Mouse (Mus musculus) embryonic fibroblast, embryonic 13.5 days (primary cell): ENCODE data around the gene Kcnip3. TPM values are rescaled to one million over a fixed set of nuclear protein-coding genes. Genes with fewer than 3 reads are reported as not detected.
A peak's percentile ranks its signal among the peaks of the same experiment; 100 is the strongest.

ENCODE experiments used
- H3K27ac ChIP-seq: 2 replicates; pipeline ENCODE4 v1.5.1; 2012; ENCODE audit warnings: low read length, control low read depth, inconsistent platforms; ENCODE audit not compliant: insufficient read depth
- H3K4me1 ChIP-seq: 2 replicates; pipeline ENCODE4 v1.6.1; 2011; ENCODE audit warnings: low read length; ENCODE audit not compliant: control insufficient read depth, insufficient read depth
- H3K4me3 ChIP-seq: 2 replicates; pipeline ENCODE4 v1.5.1; 2011; ENCODE audit warnings: mild to moderate bottlenecking, control low read depth, low read length; ENCODE audit not compliant: insufficient read depth
- CTCF ChIP-seq: IDR thresholded peaks from 2 replicates; pipeline ENCODE4 v1.5.1; 2011; ENCODE audit warnings: mild to moderate bottlenecking, control low read depth, low read length, moderate library complexity, borderline replicate concordance; ENCODE audit not compliant: insufficient read depth
- POLR2A ChIP-seq: IDR thresholded peaks from 2 replicates; pipeline ENCODE4 v1.6.1; 2011; ENCODE audit warnings: low read depth, mild to moderate bottlenecking, control low read depth, low read length, moderate library complexity
- polyA plus RNA-seq: library from polyadenylated mRNA; stranded (reverse); fragments of >200 nt; gene quantifications from 2 replicates; pipeline ENCODE4 v1.2.4, GENCODE M21; 2011; ENCODE audit warnings: low read depth; ENCODE audit not compliant: missing spikeins, insufficient read length

The Kcnip3 gene
- polyA plus RNA-seq, 1 experiment = 2.1 TPM

- TF ChIP-seq POLR2A = no peak
- TF ChIP-seq CTCF = no peak
- Histone ChIP-seq H3K4me3 (no peak overlapping the region), H3K4me1 (no peaks in the 10 kb centered on the region), H3K27ac (no peak overlapping the region)
These were observed 3.1 kb downstream of the Kcnip3 start for GRCm38 (mm10) chr2:127518831-127519230.

DNA sequence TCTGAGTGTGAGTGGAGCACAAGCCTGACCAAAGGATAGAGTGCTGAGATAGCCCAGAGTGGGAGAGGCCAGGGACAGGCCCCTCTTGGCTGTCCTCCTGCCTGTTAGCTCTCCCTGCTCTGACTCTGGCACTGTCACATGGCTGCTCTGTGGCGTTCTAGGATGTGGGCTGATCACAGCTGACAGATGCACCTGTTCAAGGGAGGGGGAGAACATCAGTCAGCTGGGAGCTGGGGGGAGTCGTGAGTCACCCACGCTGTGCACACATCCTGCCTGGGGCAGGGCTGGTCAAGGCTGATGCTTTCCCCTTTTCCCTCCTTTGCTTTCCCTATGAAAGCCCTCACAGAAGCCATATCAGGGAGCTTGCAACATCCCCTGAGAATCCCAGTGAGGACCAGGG lies 3.6 kb downstream of the Kcnip3 start:
- TF ChIP-seq CTCF (no peak), POLR2A (no peak)
- Histone ChIP-seq H3K27ac (no peak overlapping the region), H3K4me1 (no peaks in the 10 kb centered on the region), H3K4me3 (no peak overlapping the region)

DNA sequence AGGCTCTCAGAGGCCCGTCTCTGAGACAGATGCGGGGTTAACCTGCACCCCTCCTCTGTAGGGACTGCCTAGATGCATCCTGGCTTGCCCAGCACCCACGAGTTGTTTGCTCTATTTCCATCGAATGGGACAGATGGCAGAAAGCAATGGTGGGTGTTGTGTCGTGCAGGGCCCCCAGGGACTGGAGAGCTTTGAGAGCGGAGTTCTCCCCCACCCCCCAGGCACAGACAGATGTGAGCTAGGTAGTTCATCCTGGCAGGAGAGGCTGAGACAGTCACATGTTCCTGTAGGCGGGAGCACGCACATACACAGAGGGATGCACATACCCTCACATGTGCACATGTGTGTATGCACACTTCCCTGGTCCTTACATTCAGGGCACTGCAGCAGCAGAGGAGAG lies 4.8 kb downstream of the Kcnip3 start:
- TF ChIP-seq CTCF = no peak
- no peak for TF ChIP-seq POLR2A
- Histone ChIP-seq H3K27ac (no peak overlapping the region), H3K4me1 (no peaks in the 10 kb centered on the region), H3K4me3 (no peak overlapping the region)

DNA sequence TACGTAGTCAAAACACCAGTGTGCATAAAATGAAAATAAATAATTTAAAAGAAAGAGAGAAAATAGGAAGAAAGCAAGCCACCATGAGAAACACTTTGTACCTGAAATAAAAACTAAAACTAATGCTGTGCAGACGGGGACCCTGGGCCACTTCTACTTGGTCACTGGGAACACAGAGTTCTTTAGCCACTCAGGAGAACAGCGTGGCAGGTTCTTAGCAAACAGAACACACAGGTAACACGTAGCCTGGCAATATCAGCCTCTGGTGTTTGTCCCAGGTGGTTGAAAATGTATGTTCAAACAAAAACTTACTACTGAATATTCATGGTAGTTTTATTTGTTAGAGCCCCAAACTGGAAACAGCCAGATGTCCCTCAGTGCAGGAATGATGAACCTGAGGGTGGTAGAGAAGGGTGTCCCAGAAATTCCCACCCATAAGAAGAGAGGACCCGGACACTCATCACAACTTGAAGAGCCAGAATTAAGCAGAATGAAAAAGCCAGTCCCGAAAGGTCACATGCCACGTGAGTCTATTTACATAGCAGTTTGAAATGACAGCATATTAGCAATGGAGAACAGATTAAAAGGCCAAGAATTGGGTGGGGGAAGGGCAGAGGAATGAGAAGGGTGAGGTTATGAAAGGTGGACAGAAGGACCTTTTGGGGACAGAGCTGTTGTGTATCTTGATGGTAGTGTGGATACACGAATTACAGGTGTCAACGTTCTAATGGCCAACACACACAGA lies 7.3 kb downstream of the Kcnip3 start:
- TF ChIP-seq CTCF (no peak), POLR2A (no peak)
- Histone ChIP-seq H3K4me1 (no peaks in the 10 kb centered on the region), H3K4me3 (no peak overlapping the region), H3K27ac (no peak overlapping the region)

DNA sequence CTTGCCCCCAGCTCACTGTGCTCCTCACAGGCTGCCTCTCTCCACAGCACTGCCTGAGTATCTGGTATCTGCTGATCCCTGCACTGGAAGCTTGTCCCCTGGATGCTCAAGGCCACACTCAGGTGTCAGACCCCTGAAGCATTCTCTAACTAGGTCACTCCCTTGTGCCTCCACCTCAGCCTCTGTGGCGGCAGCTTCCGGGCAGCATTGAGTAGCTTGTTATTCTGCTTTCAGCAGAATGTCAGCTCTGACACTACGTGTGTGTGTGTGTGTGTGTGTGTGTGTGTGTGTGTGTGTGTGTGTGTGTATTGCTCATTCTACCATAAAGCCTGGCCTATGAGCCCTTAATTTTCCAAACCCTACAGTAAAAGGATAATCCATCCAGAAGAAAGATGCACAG lies 8.7 kb downstream of the Kcnip3 start:
- no peak overlapping the region for H3K27ac ChIP-seq
- TF ChIP-seq CTCF = no peak
- no peak for TF ChIP-seq POLR2A
- H3K4me1 ChIP-seq = no peaks in the 10 kb centered on the region
- H3K4me3 ChIP-seq = no peak overlapping the region

DNA sequence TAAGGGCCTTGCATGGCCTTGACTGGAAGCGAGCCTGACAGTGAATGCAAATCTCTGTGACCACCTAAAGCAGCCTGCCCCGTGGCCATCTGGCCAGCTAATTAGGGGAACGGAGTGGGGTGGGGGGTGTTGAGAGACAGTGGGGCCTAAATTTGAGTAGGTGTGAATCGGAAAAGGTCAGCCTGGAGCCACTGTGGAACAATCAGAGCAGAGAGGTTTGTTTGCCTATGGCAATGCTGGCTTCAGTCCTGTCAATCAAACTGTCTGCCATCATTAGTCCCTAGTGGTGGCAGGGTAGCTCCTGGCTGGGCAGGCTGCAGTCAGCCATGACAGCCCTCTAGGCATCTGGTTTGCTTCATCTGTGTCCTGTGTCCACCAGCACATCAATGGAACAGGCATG lies 10.5 kb downstream of the Kcnip3 start:
- no peak overlapping the region for H3K4me3 ChIP-seq
- TF ChIP-seq POLR2A (no peak), CTCF (no peak)
- no peaks in the 10 kb centered on the region for H3K4me1 ChIP-seq
- no peak overlapping the region for H3K27ac ChIP-seq

DNA sequence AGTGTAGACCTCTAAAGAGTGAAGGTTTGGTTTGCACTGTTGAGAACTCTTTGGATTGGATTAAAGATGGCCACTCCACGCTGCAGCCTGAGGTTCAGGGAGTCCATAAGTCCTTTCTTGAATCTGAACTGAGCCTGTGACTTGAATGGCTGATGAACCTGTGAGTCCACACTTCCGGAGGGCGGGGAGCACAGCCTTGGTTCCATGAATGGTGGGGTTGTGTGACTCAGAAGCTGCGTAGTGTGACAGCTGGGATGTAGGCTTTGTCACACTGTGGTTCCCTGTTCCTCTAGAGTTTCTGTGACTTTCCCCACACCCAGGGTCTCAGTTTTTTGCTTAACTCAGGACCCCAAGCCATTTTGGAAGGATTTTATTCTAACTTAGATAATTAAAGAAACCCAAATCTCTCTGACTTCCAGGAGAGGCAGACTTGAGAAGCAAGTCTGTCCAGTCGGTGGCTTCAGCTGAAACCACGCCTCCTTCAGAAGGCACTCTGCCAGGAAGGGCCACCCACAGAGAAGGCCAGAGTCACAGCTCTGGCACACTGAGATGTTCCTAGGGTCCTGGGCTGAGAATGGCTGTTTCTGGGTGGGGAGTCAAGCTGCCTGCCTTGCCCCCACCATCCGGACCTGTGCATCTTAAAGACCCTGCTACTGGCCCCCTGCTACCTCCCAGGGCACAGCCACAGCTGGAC lies 13.8 kb downstream of the Kcnip3 start:
- TF ChIP-seq POLR2A (no peak), CTCF (no peak)
- H3K4me1 ChIP-seq = no peaks in the 10 kb centered on the region
- H3K4me3 ChIP-seq = no peak overlapping the region
- H3K27ac ChIP-seq = no peak overlapping the region

GRCm38 (mm10) chr2:127507077-127507774 lies 14.7 kb downstream of the Kcnip3 start:
- no peaks in the 10 kb centered on the region for H3K4me1 ChIP-seq
- H3K4me3 ChIP-seq = no peak overlapping the region
- no peak overlapping the region for H3K27ac ChIP-seq
- TF ChIP-seq CTCF (peak; percentile 99), POLR2A (no peak)

GRCm38 (mm10) chr2:127506131-127506632 lies 15.7 kb downstream of the Kcnip3 start:
- Histone ChIP-seq H3K4me1 (no peaks in the 10 kb centered on the region), H3K27ac (no peak overlapping the region), H3K4me3 (no peak overlapping the region)
- TF ChIP-seq CTCF (no peak), POLR2A (no peak)

DNA sequence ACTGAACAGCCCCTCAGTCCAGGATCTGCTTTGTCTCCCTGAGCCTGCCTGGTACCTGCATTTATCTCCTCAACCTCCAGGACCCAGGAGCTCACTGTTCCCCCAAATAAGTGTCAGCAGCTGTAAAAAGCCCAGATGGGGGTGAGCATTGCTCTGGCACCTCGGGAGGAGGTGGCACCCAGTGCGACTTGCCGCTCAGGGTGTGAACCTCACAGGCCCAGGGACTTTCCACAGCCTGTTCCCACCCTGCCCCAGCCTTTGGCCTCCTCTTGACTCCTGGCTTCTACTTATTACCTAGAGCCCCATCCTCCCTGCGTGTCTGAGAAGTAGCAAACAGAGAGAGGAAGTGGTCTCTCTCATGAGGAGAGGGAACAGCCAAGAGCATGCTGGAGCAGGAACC lies 16.7 kb downstream of the Kcnip3 start:
- TF ChIP-seq CTCF (no peak), POLR2A (no peak)
- Histone ChIP-seq H3K27ac (no peak overlapping the region), H3K4me1 (no peaks in the 10 kb centered on the region), H3K4me3 (no peak overlapping the region)
